Mouse (Mus musculus) hindbrain, embryonic 14.5 days (tissue): Measurements from ENCODE around the gene Exoc3l. TPM values are rescaled to one million over a fixed set of nuclear protein-coding genes. Genes with fewer than 3 reads are reported as not detected.

ENCODE experiments used
- ATAC-seq: fragments of 200-750 bp; cut with Nextera tagmentation; 2 replicates; pipeline ENCODE4 v1.8.0; 2017; ENCODE audit warnings: moderate number of reproducible peaks, mild to moderate bottlenecking, moderate TSS enrichment, moderate library complexity; ENCODE audit not compliant: low FRiP score
- DNase-seq: peaks from one replicate; pipeline ENCODE4 v3.0.0-alpha.2; 2015; ENCODE audit warnings: low spot score
- H3K27ac ChIP-seq: fragments of 300-500 bp; sonication (generic); 2 replicates; pipeline ENCODE4 v1.5.1; 2014; ENCODE audit warnings: mild to moderate bottlenecking, moderate library complexity
- H3K27me3 ChIP-seq: fragments of 300-500 bp; sonication (generic); 2 replicates; pipeline ENCODE4 v1.6.1; 2014; ENCODE audit warnings: mild to moderate bottlenecking, low read length, mixed read lengths; ENCODE audit not compliant: control insufficient read depth, insufficient read depth
- H3K36me3 ChIP-seq: fragments of 300-500 bp; sonication (generic); replicated peaks from 2 replicates; pipeline ENCODE4 v1.6.1; 2014; ENCODE audit not compliant: control insufficient read depth, insufficient read depth
- H3K4me1 ChIP-seq: fragments of 300-500 bp; sonication (generic); replicated peaks from 2 replicates; pipeline ENCODE4 v1.6.1; 2014; ENCODE audit warnings: antibody characterized with exemption, low read length, mixed read lengths; ENCODE audit not compliant: control insufficient read depth, insufficient read depth
- H3K4me2 ChIP-seq: fragments of 300-500 bp; sonication (generic); replicated peaks from 2 replicates; pipeline ENCODE4 v1.6.1; 2014; ENCODE audit warnings: mild to moderate bottlenecking, moderate library complexity
- H3K4me3 ChIP-seq: fragments of 300-500 bp; sonication (generic); replicated peaks from 2 replicates; pipeline ENCODE4 v1.5.1; 2014; ENCODE audit warnings: mild to moderate bottlenecking, low read length
- H3K9ac ChIP-seq: fragments of 300-500 bp; sonication (generic); 2 replicates; pipeline ENCODE4 v1.6.1; 2014
- H3K9me3 ChIP-seq: fragments of 300-500 bp; sonication (generic); 2 replicates; pipeline ENCODE4 v1.6.1; 2016; ENCODE audit warnings: low read length; ENCODE audit not compliant: control insufficient read depth
- WGBS: fragments of 180-500 bp; shearing (Covaris S2); extraction: QIAGEN DNeasy Blood & Tissue Kit; methylation state at CpG from one replicate; pipeline ENCODE4 v1.1.7; 2014; 5-methylcytosine and 5-hydroxymethylcytosine counted together
- polyA plus RNA-seq: library from polyadenylated mRNA; unstranded; fragments of >200 nt; fragmentation: Nextera tagmentation; extraction: Ambion mirVana; gene quantifications from 2 replicates; pipeline ENCODE4 v1.2.1, GENCODE M21; 2014

Gene Exoc3l
- polyA plus RNA-seq, 1 experiment from 2014 or later, result 12.2 TPM

- peak overlapping the region; percentile 43 for H3K4me3 ChIP-seq
- H3K27me3 ChIP-seq, result 0 out of 2 replicates have a peak, but pooled peaks cover 8% of the 10 kb centered on the region
- peak overlapping the region; percentile 66 for H3K4me2 ChIP-seq
- DNase-seq, result peak; percentile 99
- no peaks in the 10 kb centered on the region for H3K9me3 ChIP-seq
- WGBS, result under 1% methylated on average over 53 of the region's 53 CpGs
- peak overlapping the region; percentile 89 for H3K27ac ChIP-seq
- peaks cover 22% of the 10 kb centered on the region for H3K36me3 ChIP-seq
- peak; percentile 93 for ATAC-seq
- H3K9ac ChIP-seq, result peak overlapping the region; percentile 50
- H3K4me1 ChIP-seq, result peaks cover 42% of the 10 kb centered on the region
Observed at GRCm38 (mm10) chr8:105288958-105289732, 6.8 kb downstream of the Exoc3l start.

GRCm38 (mm10) chr8:105288231-105288630, 7.7 kb downstream of the Exoc3l start:
- peak overlapping the region; percentile 43 for H3K4me3 ChIP-seq
- H3K27ac ChIP-seq, result peak overlapping the region; percentile 89
- peak overlapping the region; percentile 66 for H3K4me2 ChIP-seq
- H3K9ac ChIP-seq, result peak overlapping the region; percentile 50
- peaks cover 42% of the 10 kb centered on the region for H3K4me1 ChIP-seq
- WGBS, result 85% methylated on average over 5 of the region's 5 CpGs
- H3K27me3 ChIP-seq, result 0 out of 2 replicates have a peak, but pooled peaks cover 8% of the 10 kb centered on the region
- peaks cover 25% of the 10 kb centered on the region for H3K36me3 ChIP-seq
- DNase-seq, result no peak
- H3K9me3 ChIP-seq, result no peaks in the 10 kb centered on the region
- ATAC-seq, result no peak

- Histone ChIP-seq H3K36me3 (peaks cover 38% of the 10 kb centered on the region), H3K4me2 (peak overlapping the region; percentile 66), H3K27me3 (0 out of 2 replicates have a peak, but pooled peaks cover 8% of the 10 kb centered on the region), H3K9ac (peak overlapping the region; percentile 20; the same call in 1 of the 2 replicates), H3K4me1 (peaks cover 42% of the 10 kb centered on the region), H3K9me3 (no peaks in the 10 kb centered on the region), H3K4me3 (peak overlapping the region; percentile 11), H3K27ac (no peak overlapping the region)
- no peak for ATAC-seq
- whole genome bisulfite sequencing, result 86% methylated on average over 4 of the region's 4 CpGs
- DNase-seq, result no peak
Observed at GRCm38 (mm10) chr8:105286907-105287306, 9.0 kb downstream of the Exoc3l start.

- Histone ChIP-seq H3K9me3 (no peaks in the 10 kb centered on the region), H3K27me3 (0 out of 2 replicates have a peak, but pooled peaks cover 5% of the 10 kb centered on the region), H3K4me2 (peak overlapping the region; percentile 66; the same call in 1 of the 2 replicates), H3K36me3 (peaks cover 48% of the 10 kb centered on the region), H3K4me1 (peaks cover 35% of the 10 kb centered on the region), H3K4me3 (no peak overlapping the region), H3K9ac (no peak overlapping the region), H3K27ac (no peak overlapping the region)
- no peak for DNase-seq
- no peak for ATAC-seq
- 36% methylated on average over 12 of the region's 12 CpGs for WGBS
Observed at GRCm38 (mm10) chr8:105285514-105285913, 10.4 kb downstream of the Exoc3l start.

GRCm38 (mm10) chr8:105283074-105283473, 12.8 kb downstream of the Exoc3l start:
- Histone ChIP-seq H3K4me2 (no peak overlapping the region), H3K27me3 (peaks cover 24% of the 10 kb centered on the region), H3K9me3 (no peaks in the 10 kb centered on the region), H3K9ac (no peak overlapping the region), H3K36me3 (peaks cover 57% of the 10 kb centered on the region), H3K27ac (no peak overlapping the region), H3K4me3 (no peak overlapping the region), H3K4me1 (peaks cover 33% of the 10 kb centered on the region)
- no peak for ATAC-seq
- WGBS, result 28% methylated on average over 23 of the region's 23 CpGs
- no peak for DNase-seq

- H3K36me3 ChIP-seq, result peaks cover 57% of the 10 kb centered on the region
- no peak overlapping the region for H3K9ac ChIP-seq
- DNase-seq (no peak), ATAC-seq (no peak)
- no peak overlapping the region for H3K4me3 ChIP-seq
- no peak overlapping the region for H3K4me2 ChIP-seq
- H3K4me1 ChIP-seq, result peaks cover 26% of the 10 kb centered on the region
- no peak overlapping the region for H3K27ac ChIP-seq
- peaks cover 33% of the 10 kb centered on the region for H3K27me3 ChIP-seq
- H3K9me3 ChIP-seq, result no peaks in the 10 kb centered on the region
- 90% methylated on average over 4 of the region's 4 CpGs for WGBS
Observed at GRCm38 (mm10) chr8:105282239-105282638, 13.7 kb downstream of the Exoc3l start.

GRCm38 (mm10) chr8:105281821-105282220, 14.1 kb downstream of the Exoc3l start:
- DNase-seq (no peak), ATAC-seq (no peak)
- WGBS, result 93% methylated on average over 12 of the region's 12 CpGs
- peaks cover 37% of the 10 kb centered on the region for H3K27me3 ChIP-seq
- no peak overlapping the region for H3K9ac ChIP-seq
- H3K36me3 ChIP-seq, result peaks cover 57% of the 10 kb centered on the region
- H3K4me3 ChIP-seq, result no peak overlapping the region
- H3K9me3 ChIP-seq, result no peaks in the 10 kb centered on the region
- peaks cover 22% of the 10 kb centered on the region for H3K4me1 ChIP-seq
- H3K4me2 ChIP-seq, result no peak overlapping the region
- H3K27ac ChIP-seq, result no peak overlapping the region

GRCm38 (mm10) chr8:105280567-105280966, 15.3 kb downstream of the Exoc3l start:
- Histone ChIP-seq H3K27me3 (peaks cover 48% of the 10 kb centered on the region), H3K9ac (no peak overlapping the region), H3K4me1 (peaks cover 19% of the 10 kb centered on the region), H3K4me2 (no peak overlapping the region), H3K27ac (no peak overlapping the region), H3K36me3 (peaks cover 47% of the 10 kb centered on the region), H3K4me3 (no peak overlapping the region), H3K9me3 (no peaks in the 10 kb centered on the region)
- ATAC-seq (no peak), DNase-seq (no peak)
- whole genome bisulfite sequencing, result 68% methylated on average over 3 of the region's 3 CpGs

GRCm38 (mm10) chr8:105278911-105279334, 17.0 kb downstream of the Exoc3l start:
- Histone ChIP-seq H3K27ac (no peak overlapping the region), H3K4me2 (peak overlapping the region; percentile 39), H3K4me1 (peaks cover 20% of the 10 kb centered on the region), H3K36me3 (peaks cover 34% of the 10 kb centered on the region), H3K4me3 (peak overlapping the region; percentile 2; the same call in 1 of the 2 replicates), H3K9me3 (no peaks in the 10 kb centered on the region), H3K27me3 (peaks cover 65% of the 10 kb centered on the region), H3K9ac (no peak overlapping the region)
- ATAC-seq (peak; percentile 59; the same call in 1 of the 2 replicates), DNase-seq (peak; percentile 70)
- 3% methylated on average over 28 of the region's 28 CpGs for WGBS
